Mouse (Mus musculus) MEL (cell line): ENCODE data around the gene Helb. TPM values are rescaled to one million over a fixed set of nuclear protein-coding genes. Genes with fewer than 3 reads are reported as not detected.
A peak's percentile ranks its signal among the peaks of the same experiment; 100 is the strongest.

Source experiments
- DNase-seq: peaks from one replicate; pipeline ENCODE4 v3.0.0; 2011; ENCODE audit warnings: low read depth, low spot score
- H3K27ac ChIP-seq: 2 replicates; pipeline ENCODE4 v1.5.1; 2012; ENCODE audit warnings: low read depth, mild to moderate bottlenecking, control low read depth, low read length, moderate library complexity; ENCODE audit not compliant: control insufficient read depth
- H3K27me3 ChIP-seq, 2 experiments: fragments of 150-350 bp in 1 of 2; sonication (generic) in 1 of 2; 2 replicates each; pipeline ENCODE4 v1.6.1; 2012; ENCODE audit warnings: low read length in 2 of 2, mild to moderate bottlenecking in 2 of 2, improper control_type of control experiment in 1 of 2, moderate library complexity in 1 of 2; ENCODE audit not compliant: insufficient read depth in 2 of 2, control insufficient read depth in 1 of 2
- H3K36me3 ChIP-seq, 2 experiments: 2 replicates each; pipeline ENCODE4 v1.6.1; 2012 to 2014; ENCODE audit warnings: low read length in 2 of 2, improper control_type of control experiment in 1 of 2, inconsistent platforms in 1 of 2, mild to moderate bottlenecking in 1 of 2; ENCODE audit not compliant: insufficient read depth in 2 of 2, control insufficient read depth in 1 of 2
- H3K4me1 ChIP-seq, 2 experiments: fragments of 150-350 bp in 1 of 2; sonication (generic) in 1 of 2; 2 replicates each; pipeline ENCODE4 v1.6.1; 2012; ENCODE audit warnings: low read length in 2 of 2, improper control_type of control experiment in 1 of 2, mild to moderate bottlenecking in 1 of 2; ENCODE audit not compliant: insufficient read depth in 2 of 2, control insufficient read depth in 1 of 2
- H3K4me3 ChIP-seq, 2 experiments: fragments of 150-350 bp in 1 of 2; sonication (generic) in 1 of 2; 2 replicates each; pipeline ENCODE4 v1.5.1; 2012; ENCODE audit warnings: low read depth in 2 of 2, low read length in 2 of 2, mild to moderate bottlenecking in 2 of 2, moderate library complexity in 2 of 2, control low read depth in 1 of 2, improper control_type of control experiment in 1 of 2; ENCODE audit not compliant: control insufficient read depth in 1 of 2, insufficient read depth in 1 of 2
- H3K79me2 ChIP-seq: 2 replicates; pipeline ENCODE4 v1.6.1; 2012; ENCODE audit warnings: mild to moderate bottlenecking, low read length, moderate library complexity; ENCODE audit not compliant: control insufficient read depth, poor library complexity, insufficient read depth
- H3K9ac ChIP-seq: 2 replicates; pipeline ENCODE4 v1.6.1; 2012; ENCODE audit warnings: low read depth, mild to moderate bottlenecking, control low read depth, low read length, moderate library complexity; ENCODE audit not compliant: control insufficient read depth, poor library complexity, severe bottlenecking
- H3K9me3 ChIP-seq: fragments of 150-350 bp; sonication (generic); replicated peaks from 2 replicates; pipeline ENCODE4 v1.6.1; 2012; ENCODE audit warnings: mild to moderate bottlenecking, low read length, improper control_type of control experiment, moderate library complexity; ENCODE audit not compliant: insufficient read depth
- BHLHE40 ChIP-seq: IDR thresholded peaks from 2 replicates; pipeline ENCODE4 v1.6.1; 2012; ENCODE audit warnings: low read depth, mild to moderate bottlenecking, inconsistent platforms, low read length, improper control_type of control experiment, borderline replicate concordance
- CHD1 ChIP-seq: IDR thresholded peaks from 2 replicates; pipeline ENCODE4 v1.6.1; 2012; ENCODE audit warnings: low read depth, mild to moderate bottlenecking, inconsistent platforms, low read length, improper control_type of control experiment
- CHD2 ChIP-seq: IDR thresholded peaks from 2 replicates; pipeline ENCODE4 v1.6.1; 2011; ENCODE audit warnings: low read length, improper control_type of control experiment
- CTCF ChIP-seq, 3 experiments: IDR thresholded peaks in 2 of 3; conservative IDR thresholded peaks in 1 of 3; 2 replicates each; pipeline ENCODE4 v1.5.1; 2011 to 2012; ENCODE audit warnings: low read length in 3 of 3, low read depth in 2 of 3, mild to moderate bottlenecking in 2 of 3, improper control_type of control experiment in 1 of 3, inconsistent platforms in 1 of 3, mixed read lengths in 1 of 3, moderate library complexity in 1 of 3; ENCODE audit not compliant: control insufficient read depth in 1 of 3, insufficient read depth in 1 of 3, poor library complexity in 1 of 3, severe bottlenecking in 1 of 3
- EP300 ChIP-seq, 2 experiments: IDR thresholded peaks; 2 replicates each; pipeline ENCODE4 v1.6.1; 2011; ENCODE audit warnings: improper control_type of control experiment in 2 of 2, low read length in 2 of 2, low read depth in 1 of 2, mild to moderate bottlenecking in 1 of 2
- ETS1 ChIP-seq: IDR thresholded peaks from 2 replicates; pipeline ENCODE4 v1.6.1; 2012; ENCODE audit warnings: low read depth, mild to moderate bottlenecking, inconsistent platforms, low read length, improper control_type of control experiment, moderate library complexity
- GATA1 ChIP-seq: IDR thresholded peaks from 2 replicates; pipeline ENCODE4 v1.6.1; 2011; ENCODE audit warnings: low read depth, low read length, improper control_type of control experiment
- KAT2A ChIP-seq: conservative IDR thresholded peaks from 2 replicates; pipeline ENCODE4 v1.6.1; 2012; ENCODE audit warnings: low read depth, low read length, improper control_type of control experiment, inconsistent platforms
- MEF2A ChIP-seq: IDR thresholded peaks from 2 replicates; pipeline ENCODE4 v1.6.1; 2014; ENCODE audit warnings: low read depth, mild to moderate bottlenecking, inconsistent platforms, low read length, improper control_type of control experiment; ENCODE audit not compliant: poor library complexity, insufficient replicate concordance, severe bottlenecking; ENCODE audit errors: extremely low read depth
- MYB ChIP-seq: IDR thresholded peaks from 2 replicates; pipeline ENCODE4 v1.6.1; 2011; ENCODE audit warnings: mild to moderate bottlenecking, low read depth, low read length, improper control_type of control experiment
- MYC ChIP-seq: IDR thresholded peaks from 2 replicates; pipeline ENCODE4 v1.6.1; 2011; ENCODE audit warnings: low read depth, mild to moderate bottlenecking, low read length, improper control_type of control experiment, moderate library complexity
- NELFE ChIP-seq: IDR thresholded peaks from 2 replicates; pipeline ENCODE4 v1.6.1; 2011; ENCODE audit warnings: low read depth, low read length, improper control_type of control experiment
- POLR2A ChIP-seq, 2 experiments: IDR thresholded peaks; 2 replicates each; pipeline ENCODE4 v1.6.1; 2011 to 2012; ENCODE audit warnings: low read length in 2 of 2, mild to moderate bottlenecking in 2 of 2, control low read depth in 1 of 2, improper control_type of control experiment in 1 of 2, low read depth in 1 of 2, moderate library complexity in 1 of 2; ENCODE audit not compliant: control insufficient read depth in 1 of 2, insufficient read depth in 1 of 2, poor library complexity in 1 of 2
- POLR2AphosphoS2 ChIP-seq: IDR thresholded peaks from 2 replicates; pipeline ENCODE4 v1.6.1; 2011; ENCODE audit warnings: low read length, improper control_type of control experiment
- RAD21 ChIP-seq: IDR thresholded peaks from 2 replicates; pipeline ENCODE4 v1.6.1; 2011; ENCODE audit warnings: mild to moderate bottlenecking, low read depth, low read length, improper control_type of control experiment
- SIN3A ChIP-seq: IDR thresholded peaks from 2 replicates; pipeline ENCODE4 v1.6.1; 2012; ENCODE audit warnings: low read length, improper control_type of control experiment, inconsistent platforms
- TAL1 ChIP-seq: IDR thresholded peaks from 2 replicates; pipeline ENCODE4 v1.6.1; 2012; ENCODE audit warnings: mild to moderate bottlenecking, inconsistent platforms, low read length, moderate library complexity, mixed read lengths
- TBP ChIP-seq: IDR thresholded peaks from 2 replicates; pipeline ENCODE4 v1.8.0; 2011; ENCODE audit warnings: low read depth, low read length, improper control_type of control experiment
- ZNF384 ChIP-seq: IDR thresholded peaks from 2 replicates; pipeline ENCODE4 v1.6.1; 2012; ENCODE audit warnings: low read depth, mild to moderate bottlenecking, inconsistent platforms, low read length, improper control_type of control experiment
- polyA plus RNA-seq, 2 experiments: library from polyadenylated mRNA; stranded (reverse) in 1 of 2; unstranded in 1 of 2; fragments of >175 nt in 1 of 2; fragments of >200 nt in 1 of 2; gene quantifications; 2 replicates each; pipeline versions ENCODE4 v1.2.1 to v1.2.4; 2012; ENCODE audit warnings: low replicate concordance in 2 of 2, low read depth in 1 of 2; ENCODE audit not compliant: insufficient read length in 2 of 2, insufficient read depth in 1 of 2, missing spikeins in 1 of 2
- total RNA-seq: library from RNA; depleted of rRNA; stranded (reverse); fragments of 300-350 nt; gene quantifications from 2 replicates; pipeline ENCODE4 v1.2.3, GENCODE M21; 2012

The Helb gene
- total and polyA plus RNA-seq, 3 experiments = 10.2 to 78.3 (median 18.5) TPM

DNA sequence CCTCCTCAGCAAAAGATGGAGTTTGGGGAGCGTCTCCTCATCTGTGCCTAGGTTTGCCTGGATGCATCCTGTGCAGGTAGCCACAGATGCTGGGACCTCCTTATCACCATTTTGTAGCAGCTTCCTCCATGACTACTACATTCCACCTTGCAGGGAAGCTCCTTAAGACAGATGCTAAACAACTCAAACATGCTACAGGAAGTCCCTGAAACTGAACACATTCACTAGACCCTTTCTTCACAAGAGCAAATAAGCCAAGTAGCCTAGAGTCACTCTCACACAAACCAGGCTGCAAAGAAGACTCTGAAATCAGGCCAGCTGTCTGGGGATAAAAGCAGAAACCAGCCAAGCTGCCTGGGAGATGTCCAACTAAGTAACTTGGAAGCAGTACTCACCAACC lies 2.5 kb upstream of the Helb start:
- no peaks in the 10 kb centered on the region for H3K9me3 ChIP-seq
- H3K27me3 ChIP-seq = no peaks in the 10 kb centered on the region; a peak in 1 of 4 replicates
- H3K36me3 ChIP-seq = peaks cover 0 to 3% of the 10 kb centered on the region in 2 experiments; a peak in 2 of 4 replicates
- H3K4me3 ChIP-seq = no peak overlapping the region
- DNase-seq = no peak
- no peak overlapping the region for H3K27ac ChIP-seq
- TF ChIP-seq CHD1 = no peak
- TF ChIP-seq MEF2A = no peak
- no peak for TF ChIP-seq CHD2
- no peak for TF ChIP-seq NELFE
- no peak for TF ChIP-seq MYB
- no peak for TF ChIP-seq TBP
- no peak for TF ChIP-seq EP300 (IDR thresholded peaks at IDR 0.05; ENCODE audit: low read depth in 1 of 2, low read length in 2 of 2)
- TF ChIP-seq KAT2A = no peak
- TF ChIP-seq SIN3A = no peak
- TF ChIP-seq RAD21 = no peak
- no peak for TF ChIP-seq POLR2AphosphoS2
- no peak for TF ChIP-seq ETS1
- TF ChIP-seq GATA1 = no peak
- no peaks in the 10 kb centered on the region; the same call in 1 of the 2 replicates for H3K79me2 ChIP-seq
- no peak overlapping the region for H3K9ac ChIP-seq
- no peaks in the 10 kb centered on the region for H3K4me1 ChIP-seq

DNA sequence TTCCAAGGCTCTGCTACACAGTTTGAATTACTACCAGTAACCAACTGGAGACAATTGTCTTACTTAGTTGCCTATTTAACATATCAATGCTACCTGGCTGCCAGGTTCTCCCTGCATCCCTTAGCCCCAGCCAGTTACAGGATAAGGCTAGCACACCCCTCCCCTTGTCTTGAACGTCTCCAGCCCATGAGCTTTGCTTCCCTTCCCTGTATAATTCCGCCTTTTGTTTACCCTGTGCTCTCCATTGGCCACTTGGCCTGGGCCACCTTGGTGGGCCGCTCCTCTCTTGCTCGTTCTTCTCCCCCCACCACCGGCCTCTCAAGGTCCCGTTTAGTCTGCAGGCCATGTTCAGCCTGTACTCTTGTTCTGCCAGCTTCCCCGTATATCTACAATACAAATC lies 1.7 kb upstream of the Helb start:
- H3K9ac ChIP-seq = no peak overlapping the region

DNA sequence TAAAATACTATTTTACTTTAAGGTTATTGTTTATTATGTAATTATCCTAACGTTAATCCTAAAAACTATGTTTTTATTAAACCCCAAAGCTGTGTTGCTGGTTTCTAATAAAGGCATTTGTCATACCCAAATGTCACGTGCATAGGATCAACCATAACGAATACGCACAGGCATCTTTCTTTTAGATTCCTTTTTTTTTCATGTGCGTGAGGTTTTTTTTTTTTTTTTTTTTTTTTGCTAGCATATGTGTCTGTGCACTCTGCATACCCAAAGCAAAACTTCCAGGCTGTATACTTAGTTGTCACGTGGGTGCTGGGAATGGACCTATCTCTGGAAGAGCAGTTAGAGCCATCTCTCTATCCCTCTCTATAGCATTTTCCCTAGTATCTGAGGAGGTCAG lies 1.2 kb upstream of the Helb start:
- no peak overlapping the region for H3K9ac ChIP-seq

More for the DNA sequence above, 1.7 kb upstream of the Helb start:
- no peak for DNase-seq
- Histone ChIP-seq H3K4me1 (no peaks in the 10 kb centered on the region), H3K27me3 (no peaks in the 10 kb centered on the region; a peak in 1 of 4 replicates), H3K9me3 (no peaks in the 10 kb centered on the region), H3K27ac (no peak overlapping the region), H3K79me2 (no peaks in the 10 kb centered on the region; the same call in 1 of the 2 replicates), H3K4me3 (no peak overlapping the region), H3K36me3 (peaks cover 2 to 3% of the 10 kb centered on the region in 2 experiments; a peak in 2 of 4 replicates)
- TF ChIP-seq MYC = no peak
- no peak for TF ChIP-seq POLR2A (IDR thresholded peaks at IDR 0.05; ENCODE audit: control insufficient read depth in 1 of 2, insufficient read depth in 1 of 2, low read depth in 1 of 2, low read length in 2 of 2, poor library complexity in 1 of 2)
- no peak for TF ChIP-seq BHLHE40
- no peak for TF ChIP-seq CHD1
- no peak for TF ChIP-seq CTCF (IDR thresholded peaks at IDR 0.05 in 2 of 3, conservative IDR thresholded peaks at IDR 0.05 in 1 of 3; ENCODE audit: control insufficient read depth in 1 of 3, insufficient read depth in 1 of 3, low read depth in 2 of 3, low read length in 3 of 3, poor library complexity in 1 of 3, severe bottlenecking in 1 of 3)

More for the DNA sequence above, 1.2 kb upstream of the Helb start:
- no peaks in the 10 kb centered on the region for H3K9me3 ChIP-seq
- peaks cover 2 to 3% of the 10 kb centered on the region in 2 experiments; a peak in 2 of 4 replicates for H3K36me3 ChIP-seq
- H3K79me2 ChIP-seq = no peaks in the 10 kb centered on the region; the same call in 1 of the 2 replicates
- H3K27me3 ChIP-seq = no peaks in the 10 kb centered on the region; a peak in 1 of 4 replicates
- H3K27ac ChIP-seq = no peak overlapping the region; the same call in 1 of the 2 replicates
- DNase-seq = no peak
- no peaks in the 10 kb centered on the region for H3K4me1 ChIP-seq
- peak overlapping the region; percentile 76 to 78; a peak in 2 of 4 replicates for H3K4me3 ChIP-seq
- peak; percentile 67; the same call in 1 of the 2 replicates for TF ChIP-seq ZNF384
- no peak for TF ChIP-seq TAL1
